Mouse (Mus musculus) kidney, embryonic 15.5 days (tissue): ENCODE measurements around the gene Mucl1. TPM values are rescaled to one million over a fixed set of nuclear protein-coding genes. Genes with fewer than 3 reads are reported as not detected.
"Not testable (repeated sequence)": the region's sequence is repeated elsewhere in the genome, so short reads cannot be mapped to it uniquely, and the experiment has no call there.

Experiments used
- ATAC-seq: fragments of 200-750 bp; cut with Nextera tagmentation; replicated peaks from 2 replicates; pipeline ENCODE4 v1.8.0; 2017; ENCODE audit warnings: moderate TSS enrichment; ENCODE audit not compliant: low FRiP score
- H3K27ac ChIP-seq: fragments of 300-500 bp; sonication (generic); 2 replicates; pipeline ENCODE4 v1.5.1; 2015; ENCODE audit warnings: mild to moderate bottlenecking, inconsistent platforms
- H3K27me3 ChIP-seq: fragments of 300-500 bp; sonication (generic); 2 replicates; pipeline ENCODE4 v1.6.1; 2015; ENCODE audit warnings: inconsistent platforms
- H3K36me3 ChIP-seq: fragments of 300-500 bp; sonication (generic); 2 replicates; pipeline ENCODE4 v1.6.1; 2015; ENCODE audit warnings: inconsistent platforms
- H3K4me1 ChIP-seq: fragments of 300-500 bp; sonication (generic); 2 replicates; pipeline ENCODE4 v1.6.1; 2015; ENCODE audit warnings: inconsistent platforms
- H3K4me2 ChIP-seq: fragments of 300-500 bp; sonication (generic); 2 replicates; pipeline ENCODE4 v1.6.1; 2015; ENCODE audit warnings: moderate library complexity, mild to moderate bottlenecking, inconsistent platforms
- H3K4me3 ChIP-seq: fragments of 300-500 bp; sonication (generic); replicated peaks from 2 replicates; pipeline ENCODE4 v1.5.1; 2015; ENCODE audit warnings: mild to moderate bottlenecking, inconsistent platforms
- H3K9ac ChIP-seq: fragments of 300-500 bp; sonication (generic); 2 replicates; pipeline ENCODE4 v1.6.1; 2015; ENCODE audit warnings: mild to moderate bottlenecking, inconsistent platforms
- H3K9me3 ChIP-seq: fragments of 300-500 bp; sonication (generic); replicated peaks from 2 replicates; pipeline ENCODE4 v1.6.1; 2016; ENCODE audit warnings: inconsistent platforms
- WGBS: fragments of 180-500 bp; shearing (Covaris S2); methylation state at CpG from one replicate; pipeline ENCODE4 v1.1.7; 2015; ENCODE audit warnings: mixed read lengths; 5-methylcytosine and 5-hydroxymethylcytosine counted together
- polyA plus RNA-seq: library from polyadenylated mRNA; unstranded; fragments of >200 nt; fragmentation: Nextera tagmentation; extraction: Ambion mirVana; gene quantifications from 2 replicates; pipeline ENCODE4 v1.2.1, GENCODE M21; 2015

Mucl1 gene
- polyA plus RNA-seq: not detected in 2 replicates

- no peak within 1 kb of the TSS for H3K9ac ChIP-seq
- H3K36me3 ChIP-seq: no peaks in the 10 kb centered on the region
- ATAC-seq: no peak
- 89% methylated on average over 2 of the region's 2 CpGs for WGBS
- H3K4me1 ChIP-seq: no peaks in the 10 kb centered on the region
- no peak within 1 kb of the TSS for H3K4me3 ChIP-seq
- no peaks in the 10 kb centered on the region for H3K9me3 ChIP-seq
- H3K4me2 ChIP-seq: no peak within 1 kb of the TSS
- no peak within 1 kb of the TSS for H3K27ac ChIP-seq
- H3K27me3 ChIP-seq: no peaks in the 10 kb centered on the region
These were observed at the start of gene Mucl1 for GRCm38 (mm10) chr15:103755369-103755768. Mucl1 (minus strand) TSS chr15:103755469.

DNA sequence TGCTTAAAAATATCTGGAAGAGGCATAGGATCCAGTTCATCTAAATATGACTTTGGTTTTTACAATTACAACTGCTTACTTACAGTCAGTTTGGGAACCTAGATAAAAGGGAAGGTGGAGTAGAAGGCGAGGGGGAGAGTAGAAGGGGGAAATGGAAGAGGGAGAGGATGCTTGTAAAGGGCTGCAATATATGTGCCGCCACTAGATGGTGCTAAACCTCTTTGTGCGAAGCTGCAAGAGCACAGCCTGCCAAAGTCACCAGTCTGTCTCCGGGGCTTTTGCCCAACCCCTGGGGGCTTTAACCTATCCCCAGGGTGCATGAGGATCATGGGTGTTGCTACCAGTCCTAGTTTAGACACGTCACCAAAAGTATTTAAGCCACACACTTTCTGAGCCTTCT is 11.6 kb upstream of the Mucl1 start:
- not testable (repeated sequence) for H3K27me3 ChIP-seq, H3K4me2 ChIP-seq, ATAC-seq, H3K36me3 ChIP-seq, H3K27ac ChIP-seq, H3K9ac ChIP-seq, H3K9me3 ChIP-seq, H3K4me3 ChIP-seq, H3K4me1 ChIP-seq
- WGBS: 4% methylated on average over 5 of the region's 5 CpGs

DNA sequence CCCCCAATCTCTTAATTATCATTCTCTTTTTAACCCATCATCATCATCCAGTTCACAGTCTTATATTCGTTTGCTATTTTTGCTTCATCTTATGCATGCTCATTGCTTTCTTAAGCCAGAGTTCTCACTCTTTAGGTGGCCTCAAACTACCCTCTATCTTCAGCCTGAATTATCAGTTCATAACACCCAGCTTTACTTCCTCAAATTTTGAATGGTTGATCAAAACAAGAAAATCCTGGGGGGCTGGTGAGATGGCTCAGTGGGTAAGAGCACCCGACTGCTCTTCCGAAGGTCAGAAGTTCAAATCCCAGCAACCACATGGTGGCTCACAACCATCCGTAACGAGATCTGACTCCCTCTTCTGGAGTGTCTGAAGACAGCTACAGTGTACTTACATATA is 38.4 kb downstream of the Mucl1 start:
- not testable (repeated sequence) for H3K27ac ChIP-seq, H3K27me3 ChIP-seq, H3K4me1 ChIP-seq, H3K4me3 ChIP-seq, ATAC-seq, H3K4me2 ChIP-seq, H3K9ac ChIP-seq, H3K9me3 ChIP-seq, H3K36me3 ChIP-seq
- WGBS: 83% methylated on average over 5 of the region's 5 CpGs

Other genes starting within 250 kb of the Mucl1 start
- gene Ppp1r1a, start 217.5 kb downstream of the Mucl1 start, polyA plus RNA-seq: 18.9 and 21.5 TPM in 2 replicates
- gene Glycam1, start 190.4 kb downstream of the Mucl1 start, polyA plus RNA-seq: not detected in 2 replicates
- not detected in 2 replicates for gene Mucl2, start 143.8 kb upstream of the Mucl1 start, polyA plus RNA-seq